Mouse (Mus musculus) testis, adult 2 months (tissue): ENCODE results near the gene Lamp2.

ENCODE experiments used
- CTCF ChIP-seq: fragments of 200-500 bp; IDR thresholded peaks from 2 replicates; pipeline ENCODE4 v1.5.1; 2012; ENCODE audit warnings: low read depth, mild to moderate bottlenecking, inconsistent platforms, low read length, moderate library complexity; ENCODE audit not compliant: control insufficient read depth, insufficient read depth, insufficient replicate concordance
- POLR2A ChIP-seq: fragments of 200-500 bp; IDR thresholded peaks from 2 replicates; pipeline ENCODE4 v1.6.1; 2012; ENCODE audit warnings: low read depth, mild to moderate bottlenecking, inconsistent platforms, low read length, moderate library complexity; ENCODE audit not compliant: control insufficient read depth

DNA sequence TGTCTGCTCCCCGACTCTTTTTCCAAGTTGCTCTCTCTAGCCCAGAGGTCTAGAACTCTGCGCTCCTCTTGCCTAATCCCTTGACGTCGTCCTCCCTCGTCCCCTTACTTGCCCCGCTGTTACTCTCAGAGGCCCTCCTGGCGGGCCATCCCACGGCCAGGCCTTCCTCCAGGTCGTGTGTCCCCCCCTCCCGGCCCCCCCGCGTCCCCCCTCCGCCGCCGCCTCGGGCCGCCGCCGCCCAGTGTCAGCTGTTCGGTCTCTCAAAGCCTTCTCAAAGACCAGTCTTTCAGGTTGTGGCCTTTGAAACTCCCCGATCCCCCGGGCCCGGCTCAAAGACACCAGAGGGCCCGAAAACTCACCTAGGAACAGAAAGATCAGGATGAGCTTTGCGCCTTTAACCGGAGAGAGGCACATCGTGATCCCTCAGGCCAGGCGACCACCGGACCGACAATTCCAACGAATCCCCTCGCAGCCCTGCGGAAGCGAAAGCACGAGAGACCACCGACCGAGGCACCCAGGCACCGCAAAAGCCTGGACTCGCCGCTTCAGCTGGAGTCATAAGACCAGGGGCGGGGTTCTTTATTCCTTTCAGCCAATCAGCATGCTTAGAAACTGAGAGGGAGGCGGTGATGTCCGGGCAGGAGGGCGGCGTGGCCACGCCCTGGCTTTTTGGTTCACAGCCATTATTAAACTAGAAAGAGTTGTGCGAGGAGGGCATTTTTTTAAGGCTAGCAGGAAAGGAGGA lies at the start of gene Lamp2:
- TF ChIP-seq POLR2A, result peak; percentile 71; the same call in 1 of the 2 replicates
- no peak for TF ChIP-seq CTCF
